Mouse (Mus musculus): ENCODE data around the gene Gorasp2.

DNA sequence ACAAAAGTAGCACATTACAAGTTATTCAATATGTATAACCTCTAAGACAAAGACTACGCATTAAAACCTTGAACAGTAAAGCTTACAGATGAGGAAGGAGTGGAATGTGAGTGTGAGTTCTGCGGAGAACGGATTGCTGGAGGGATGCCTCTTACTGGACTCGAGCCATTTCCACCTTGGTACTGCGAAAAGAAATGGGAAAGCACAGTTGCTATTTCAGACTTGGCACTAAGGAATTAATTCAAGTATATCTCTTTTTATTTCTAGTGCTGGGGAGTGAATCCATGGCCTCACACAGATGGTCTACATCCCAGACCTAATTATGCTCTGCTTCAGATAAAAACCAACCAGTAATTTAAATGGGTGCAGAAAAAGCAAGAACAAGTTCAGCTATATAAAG is 90.8 kb downstream of the Gorasp2 start:
- TF ChIP-seq CTCF (IDR thresholded peaks at IDR 0.05; ENCODE audit: insufficient read depth, low read depth, low read length) (no peak), POLR2A (IDR thresholded peaks at IDR 0.05; ENCODE audit: insufficient read depth, low read depth, low read length) (no peak)

Data from olfactory bulb, adult 2 months (tissue).